Mouse (Mus musculus) kidney, postnatal 0 days (tissue): ENCODE measurements at regions not wholly inside any gene's neighbourhood (a gene's known extent, or its start where the extent isn't known, plus 50 kb on each side); places are given as distances from the start of the nearest gene placed in this dataset.
A peak's percentile ranks its signal among the peaks of the same experiment; 100 is the strongest.

Experiments
- ATAC-seq: fragments of 200-750 bp; cut with Nextera tagmentation; replicated peaks from 2 replicates; pipeline ENCODE4 v1.8.0; 2017; ENCODE audit warnings: low read depth, moderate number of reproducible peaks, moderate TSS enrichment, moderate library complexity; ENCODE audit not compliant: low FRiP score
- DNase-seq: peaks from one replicate; pipeline ENCODE4 v3.0.0-alpha.2; 2016; ENCODE audit warnings: low spot score
- H3K27ac ChIP-seq: fragments of 300-500 bp; sonication (generic); 2 replicates; pipeline ENCODE4 v1.5.1; 2014; ENCODE audit warnings: mild to moderate bottlenecking
- H3K27me3 ChIP-seq: fragments of 300-500 bp; sonication (generic); 2 replicates; pipeline ENCODE4 v1.6.1; 2014; ENCODE audit warnings: low read length, mixed read lengths; ENCODE audit not compliant: insufficient read depth
- H3K36me3 ChIP-seq: fragments of 300-500 bp; sonication (generic); 2 replicates; pipeline ENCODE4 v1.6.1; 2014; ENCODE audit warnings: low read length, mixed read lengths; ENCODE audit not compliant: insufficient read depth
- H3K4me1 ChIP-seq: fragments of 300-500 bp; sonication (generic); replicated peaks from 2 replicates; pipeline ENCODE4 v1.6.1; 2014; ENCODE audit warnings: antibody characterized with exemption, low read length, mixed read lengths; ENCODE audit not compliant: insufficient read depth
- H3K4me2 ChIP-seq: fragments of 300-500 bp; sonication (generic); 2 replicates; pipeline ENCODE4 v1.6.1; 2014; ENCODE audit warnings: mild to moderate bottlenecking, low read length, moderate library complexity, mixed read lengths
- H3K4me3 ChIP-seq: fragments of 300-500 bp; sonication (generic); replicated peaks from 2 replicates; pipeline ENCODE4 v1.5.1; 2014; ENCODE audit warnings: low read depth, low read length
- H3K9ac ChIP-seq: fragments of 300-500 bp; sonication (generic); 2 replicates; pipeline ENCODE4 v1.6.1; 2014; ENCODE audit warnings: low read depth, low read length
- H3K9me3 ChIP-seq: fragments of 300-500 bp; sonication (generic); replicated peaks from 2 replicates; pipeline ENCODE4 v1.6.1; 2016; ENCODE audit warnings: low read length, inconsistent platforms, mixed read lengths
- CTCF ChIP-seq: IDR thresholded peaks from 2 replicates; pipeline ENCODE4 v1.5.1; 2016; ENCODE audit warnings: antibody characterized with exemption, low read depth, mild to moderate bottlenecking, moderate library complexity
- WGBS: fragments of 180-500 bp; shearing (Covaris S2); extraction: QIAGEN DNeasy Blood & Tissue Kit; methylation state at CpG from one replicate; pipeline ENCODE4 v1.1.7; 2014; 5-methylcytosine and 5-hydroxymethylcytosine counted together

GRCm38 (mm10) chr3:41857446-41857845 is 115.0 kb downstream of the D3Ertd751e start:
- no peak overlapping the region for H3K4me2 ChIP-seq
- no peak overlapping the region for H3K27ac ChIP-seq
- DNase-seq (no peak), ATAC-seq (no peak)
- no peaks in the 10 kb centered on the region for H3K36me3 ChIP-seq
- H3K9ac ChIP-seq: no peak overlapping the region
- H3K4me3 ChIP-seq: no peak overlapping the region
- WGBS: 64% methylated on average over 2 of the region's 2 CpGs
- TF ChIP-seq CTCF: no peak
- no peaks in the 10 kb centered on the region for H3K9me3 ChIP-seq
- H3K27me3 ChIP-seq: no peaks in the 10 kb centered on the region
- H3K4me1 ChIP-seq: no peaks in the 10 kb centered on the region

- Histone ChIP-seq H3K27me3 (no peaks in the 10 kb centered on the region), H3K4me1 (no peaks in the 10 kb centered on the region), H3K36me3 (no peaks in the 10 kb centered on the region), H3K4me3 (no peak overlapping the region), H3K4me2 (no peak overlapping the region), H3K9ac (no peak overlapping the region), H3K27ac (no peak overlapping the region), H3K9me3 (no peaks in the 10 kb centered on the region)
- peak; percentile 5 for DNase-seq
- peak; percentile 35; the same call in 1 of the 2 replicates for TF ChIP-seq CTCF
- no peak for ATAC-seq
Measured at GRCm38 (mm10) chr3:41862674-41863073, 120.3 kb downstream of the D3Ertd751e start.

- ATAC-seq (no peak), DNase-seq (no peak)
- H3K9ac ChIP-seq: no peak overlapping the region
- H3K4me2 ChIP-seq: no peak overlapping the region
- H3K4me1 ChIP-seq: no peaks in the 10 kb centered on the region
- no peak for TF ChIP-seq CTCF
- no peak overlapping the region for H3K4me3 ChIP-seq
- no peaks in the 10 kb centered on the region for H3K27me3 ChIP-seq
- no peaks in the 10 kb centered on the region for H3K36me3 ChIP-seq
- WGBS: 84% methylated on average over 6 of the region's 6 CpGs
- H3K9me3 ChIP-seq: no peaks in the 10 kb centered on the region
- H3K27ac ChIP-seq: no peak overlapping the region
Measured at GRCm38 (mm10) chr3:41908952-41909351, 166.5 kb downstream of the D3Ertd751e start.

GRCm38 (mm10) chr3:41913190-41913589 is 170.8 kb downstream of the D3Ertd751e start:
- H3K36me3 ChIP-seq: no peaks in the 10 kb centered on the region
- ATAC-seq (no peak), DNase-seq (peak; percentile 9)
- H3K9ac ChIP-seq: no peak overlapping the region
- H3K4me3 ChIP-seq: no peak overlapping the region
- H3K27ac ChIP-seq: no peak overlapping the region
- no peak for TF ChIP-seq CTCF
- no peaks in the 10 kb centered on the region for H3K9me3 ChIP-seq
- no peaks in the 10 kb centered on the region for H3K4me1 ChIP-seq
- H3K27me3 ChIP-seq: no peaks in the 10 kb centered on the region
- no peak overlapping the region for H3K4me2 ChIP-seq
- 66% methylated on average over 2 of the region's 2 CpGs for WGBS

- no peaks in the 10 kb centered on the region for H3K27me3 ChIP-seq
- no peaks in the 10 kb centered on the region for H3K36me3 ChIP-seq
- H3K9me3 ChIP-seq: no peaks in the 10 kb centered on the region
- H3K4me2 ChIP-seq: no peak overlapping the region
- ATAC-seq (no peak), DNase-seq (no peak)
- WGBS: 50% methylated on average over 4 of the region's 4 CpGs
- no peaks in the 10 kb centered on the region for H3K4me1 ChIP-seq
- H3K27ac ChIP-seq: no peak overlapping the region
- H3K9ac ChIP-seq: no peak overlapping the region
- TF ChIP-seq CTCF: peak; percentile 51
- no peak overlapping the region for H3K4me3 ChIP-seq
Measured at GRCm38 (mm10) chr3:41939843-41940242, 197.4 kb downstream of the D3Ertd751e start.

- no peak overlapping the region for H3K9ac ChIP-seq
- peak; percentile 37 for DNase-seq
- 34% methylated on average over 6 of the region's 6 CpGs for WGBS
- H3K4me2 ChIP-seq: no peak overlapping the region
- no peak; the same call in 1 of the 2 replicates for ATAC-seq
- H3K27ac ChIP-seq: no peak overlapping the region
- no peak for TF ChIP-seq CTCF
- no peaks in the 10 kb centered on the region for H3K36me3 ChIP-seq
- no peaks in the 10 kb centered on the region for H3K27me3 ChIP-seq
- no peaks in the 10 kb centered on the region for H3K9me3 ChIP-seq
- H3K4me3 ChIP-seq: no peak overlapping the region
- H3K4me1 ChIP-seq: no peaks in the 10 kb centered on the region
Measured at GRCm38 (mm10) chr3:41942964-41943363, 200.6 kb downstream of the D3Ertd751e start.

- Histone ChIP-seq H3K9ac (no peak overlapping the region), H3K4me1 (no peaks in the 10 kb centered on the region), H3K36me3 (no peaks in the 10 kb centered on the region), H3K27me3 (no peaks in the 10 kb centered on the region), H3K4me2 (no peak overlapping the region), H3K4me3 (no peak overlapping the region), H3K27ac (no peak overlapping the region), H3K9me3 (no peaks in the 10 kb centered on the region)
- 78% methylated on average over 2 of the region's 2 CpGs for WGBS
- DNase-seq: no peak
- ATAC-seq: no peak
- TF ChIP-seq CTCF: no peak
Measured at GRCm38 (mm10) chr3:41949404-41949803, 207.0 kb downstream of the D3Ertd751e start.
